Mouse (Mus musculus): ENCODE results near the gene Noc3l. TPM values are rescaled to one million over a fixed set of nuclear protein-coding genes. Genes with fewer than 3 reads are reported as not detected.

The Noc3l gene
- 8.0 and 8.2 TPM in 2 replicates for polyA plus RNA-seq (2015; fragmentation: Nextera tagmentation; extraction: Ambion mirVana)

GRCm38 (mm10) chr19:38818766-38819426, at the start of gene Noc3l:
Gene Noc3l (minus strand): TSS chr19:38819237.
- Histone ChIP-seq H3K36me3 (peaks cover 26% of the 10 kb centered on the region), H3K27me3 (no peaks in the 10 kb centered on the region), H3K4me3 (replicated peaks) (peak within 1 kb of the TSS; percentile 89), H3K4me2 (peak within 1 kb of the TSS; percentile 79), H3K9ac (peak within 1 kb of the TSS; percentile 72), H3K4me1 (peaks cover 15% of the 10 kb centered on the region), H3K9me3 (replicated peaks) (no peaks in the 10 kb centered on the region), H3K27ac (peak within 1 kb of the TSS; percentile 73)
- under 1% methylated on average over 38 of the region's 38 CpGs for WGBS
- ATAC-seq (replicated peaks; ENCODE audit: low FRiP score), result peak; percentile 97

DNA sequence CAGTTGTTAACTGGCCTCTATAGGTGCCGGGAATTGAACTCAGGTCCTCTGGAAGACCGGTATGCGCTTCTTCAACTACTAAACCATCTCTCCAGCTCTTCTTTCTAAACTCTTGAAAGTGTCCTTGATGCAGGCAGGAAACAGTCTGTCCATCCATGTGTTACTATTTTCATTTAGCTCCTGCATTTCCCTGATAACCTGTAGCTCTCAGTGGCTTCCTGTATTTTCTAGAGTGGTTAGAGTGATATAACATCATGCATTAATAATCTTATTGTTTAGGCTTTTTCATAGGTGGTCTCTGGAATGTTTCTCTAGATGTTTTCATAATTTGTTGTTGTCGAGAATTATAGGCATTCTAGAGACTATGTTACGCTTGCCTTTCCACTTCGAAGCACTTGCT, 43.5 kb upstream of the Noc3l start:
- Histone ChIP-seq H3K4me2 (no peak overlapping the region), H3K9me3 (replicated peaks) (no peaks in the 10 kb centered on the region), H3K27ac (no peak overlapping the region), H3K9ac (no peak overlapping the region), H3K36me3 (no peaks in the 10 kb centered on the region), H3K4me1 (no peaks in the 10 kb centered on the region), H3K4me3 (replicated peaks) (no peak overlapping the region), H3K27me3 (no peaks in the 10 kb centered on the region)
- ATAC-seq (replicated peaks; ENCODE audit: low FRiP score), result no peak
- 94% methylated on average over 6 of the region's 6 CpGs for WGBS

- H3K9me3 ChIP-seq (replicated peaks), result no peaks in the 10 kb centered on the region
- no peaks in the 10 kb centered on the region for H3K36me3 ChIP-seq
- no peak for ATAC-seq (replicated peaks; ENCODE audit: low FRiP score)
- no peak overlapping the region for H3K4me2 ChIP-seq
- no peaks in the 10 kb centered on the region for H3K4me1 ChIP-seq
- H3K9ac ChIP-seq, result no peak overlapping the region
- no peak overlapping the region for H3K4me3 ChIP-seq (replicated peaks)
- no peaks in the 10 kb centered on the region for H3K27me3 ChIP-seq
- 95% methylated on average over 3 of the region's 3 CpGs for WGBS
- H3K27ac ChIP-seq, result no peak overlapping the region
These were observed 39.2 kb upstream of the Noc3l start for GRCm38 (mm10) chr19:38858224-38858623.

DNA sequence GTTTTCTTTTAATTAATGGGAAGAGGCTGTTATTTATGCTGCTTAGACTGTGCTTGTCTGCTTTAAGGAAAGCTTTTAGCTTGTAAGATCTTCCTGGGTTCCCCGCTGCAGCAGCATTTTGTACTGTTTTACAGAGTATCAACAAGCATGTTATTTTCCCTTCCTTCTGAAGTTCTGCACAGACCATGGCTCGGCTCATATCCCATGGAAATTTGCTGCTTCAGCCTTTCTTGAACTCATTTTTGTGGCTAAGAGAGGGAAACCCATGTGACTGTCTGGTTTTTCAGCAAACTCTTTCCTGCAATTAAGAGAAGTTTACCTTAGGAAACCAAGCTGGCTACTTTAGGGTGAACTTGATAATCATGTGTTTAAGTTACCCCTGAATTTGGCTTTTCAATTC, 27.3 kb upstream of the Noc3l start:
- Histone ChIP-seq H3K36me3 (no peaks in the 10 kb centered on the region), H3K4me2 (no peak overlapping the region), H3K4me3 (replicated peaks) (no peak overlapping the region), H3K27ac (no peak overlapping the region), H3K9me3 (replicated peaks) (no peaks in the 10 kb centered on the region), H3K9ac (no peak overlapping the region), H3K27me3 (no peaks in the 10 kb centered on the region), H3K4me1 (no peaks in the 10 kb centered on the region)
- WGBS, result 63% methylated on average over 2 of the region's 2 CpGs
- ATAC-seq (replicated peaks; ENCODE audit: low FRiP score), result no peak

GRCm38 (mm10) chr19:38844817-38845216, 25.8 kb upstream of the Noc3l start:
- Histone ChIP-seq H3K27me3 (no peaks in the 10 kb centered on the region), H3K4me2 (no peak overlapping the region), H3K27ac (no peak overlapping the region), H3K36me3 (no peaks in the 10 kb centered on the region), H3K9ac (no peak overlapping the region), H3K9me3 (replicated peaks) (no peaks in the 10 kb centered on the region), H3K4me1 (no peaks in the 10 kb centered on the region), H3K4me3 (replicated peaks) (no peak overlapping the region)
- 82% methylated on average over 5 of the region's 5 CpGs for WGBS
- ATAC-seq (replicated peaks; ENCODE audit: low FRiP score), result no peak

- Histone ChIP-seq H3K9me3 (replicated peaks) (no peaks in the 10 kb centered on the region), H3K4me3 (replicated peaks) (peak overlapping the region; percentile 86), H3K9ac (peak overlapping the region; percentile 85), H3K36me3 (no peaks in the 10 kb centered on the region), H3K27me3 (no peaks in the 10 kb centered on the region), H3K4me2 (peak overlapping the region; percentile 75), H3K27ac (peak overlapping the region; percentile 88), H3K4me1 (peaks cover 11% of the 10 kb centered on the region; the same call in 1 of the 2 replicates)
- peak; percentile 68 for ATAC-seq (replicated peaks; ENCODE audit: low FRiP score)
- WGBS, result under 1% methylated on average over 54 of the region's 54 CpGs
These were observed 18.2 kb upstream of the Noc3l start for GRCm38 (mm10) chr19:38837171-38837641.

DNA sequence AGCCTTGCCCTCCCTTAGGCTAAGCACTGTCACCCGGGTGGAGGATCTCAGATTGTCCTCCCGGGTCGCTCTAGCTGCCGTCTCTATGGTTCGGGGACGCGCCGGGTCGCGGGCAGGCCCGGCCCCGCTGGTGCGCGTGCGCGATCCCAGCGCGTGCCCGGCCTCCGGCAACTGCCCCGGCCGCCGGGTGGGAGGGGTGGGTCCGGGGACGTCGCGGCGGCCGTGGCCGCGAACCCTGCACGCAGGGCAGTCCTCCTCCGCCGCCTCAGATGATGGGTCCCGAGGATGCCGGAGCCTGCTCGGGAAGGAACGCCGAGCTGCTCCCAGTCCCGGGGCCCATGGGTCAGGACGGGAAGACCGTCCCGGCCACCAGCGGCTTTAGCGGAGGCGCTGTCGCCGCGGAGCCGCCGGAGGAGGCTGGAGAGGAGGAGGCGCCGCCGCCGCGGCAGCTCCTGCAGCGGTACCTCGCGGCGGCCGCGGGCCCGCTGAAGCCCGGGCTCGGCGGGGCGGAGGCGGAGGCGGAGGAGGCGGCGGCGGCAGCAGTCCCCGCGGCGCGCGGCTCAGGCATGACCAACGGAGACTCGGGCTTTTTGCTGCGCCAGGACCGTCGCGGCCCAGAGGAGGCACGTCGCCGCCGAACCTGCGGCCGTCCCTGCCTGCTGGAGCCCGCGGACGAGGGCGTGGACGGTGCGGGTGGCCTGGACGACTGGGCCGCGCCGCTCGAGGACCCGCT, 17.6 kb upstream of the Noc3l start, which contains the start of gene Tbc1d12:
TSS of gene Tbc1d12 (plus strand) at position 142 of the 733 bp plus-strand sequence.
- H3K4me1 ChIP-seq, result peaks cover 11% of the 10 kb centered on the region; the same call in 1 of the 2 replicates
- peak; percentile 96 for ATAC-seq (replicated peaks; ENCODE audit: low FRiP score)

GRCm38 (mm10) chr19:38836084-38836437, 17.0 kb upstream of the Noc3l start:
- H3K4me1 ChIP-seq, result peaks cover 11% of the 10 kb centered on the region; the same call in 1 of the 2 replicates
- peak overlapping the region; percentile 86 for H3K4me3 ChIP-seq (replicated peaks)
- 22% methylated on average over 10 of the region's 10 CpGs for WGBS
- no peaks in the 10 kb centered on the region for H3K36me3 ChIP-seq
- H3K27me3 ChIP-seq, result no peaks in the 10 kb centered on the region
- H3K27ac ChIP-seq, result peak overlapping the region; percentile 88
- peak; percentile 3; the same call in 1 of the 2 replicates for ATAC-seq (replicated peaks; ENCODE audit: low FRiP score)
- H3K4me2 ChIP-seq, result peak overlapping the region; percentile 75
- peak overlapping the region; percentile 85 for H3K9ac ChIP-seq
- no peaks in the 10 kb centered on the region for H3K9me3 ChIP-seq (replicated peaks)

More for the DNA sequence above, 17.6 kb upstream of the Noc3l start, which contains the start of gene Tbc1d12:
- H3K4me3 ChIP-seq (replicated peaks), result peak within 1 kb of the TSS; percentile 86
- no peaks in the 10 kb centered on the region for H3K9me3 ChIP-seq (replicated peaks)
- H3K36me3 ChIP-seq, result no peaks in the 10 kb centered on the region
- peak within 1 kb of the TSS; percentile 85 for H3K9ac ChIP-seq
- peak within 1 kb of the TSS; percentile 75 for H3K4me2 ChIP-seq
- H3K27ac ChIP-seq, result peak within 1 kb of the TSS; percentile 88
- no peaks in the 10 kb centered on the region for H3K27me3 ChIP-seq
- WGBS, result under 1% methylated on average over 96 of the region's 101 CpGs

DNA sequence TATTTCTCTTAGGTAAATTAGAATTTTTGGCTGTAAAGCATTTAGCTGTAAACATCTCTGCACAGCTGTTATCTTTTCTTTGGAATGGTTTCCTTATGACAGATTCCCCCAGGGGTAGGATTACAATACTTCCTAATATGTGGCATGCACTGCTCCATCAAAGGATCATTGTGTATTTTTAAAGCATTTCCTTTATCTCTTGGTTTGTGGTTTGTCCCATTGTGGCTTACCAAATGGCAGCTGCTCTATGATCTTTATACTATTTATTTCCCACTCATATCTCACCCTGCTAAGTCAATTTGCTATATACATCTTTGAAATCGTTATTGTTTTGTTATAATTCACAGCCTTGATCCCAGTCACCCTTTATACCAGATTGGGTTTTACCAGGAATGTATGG, 14.2 kb upstream of the Noc3l start:
- no peak overlapping the region for H3K9ac ChIP-seq
- H3K9me3 ChIP-seq (replicated peaks), result no peaks in the 10 kb centered on the region
- peaks cover 10% of the 10 kb centered on the region; the same call in 1 of the 2 replicates for H3K4me1 ChIP-seq
- H3K36me3 ChIP-seq, result no peaks in the 10 kb centered on the region
- WGBS, result 72% methylated on average over 1 of the region's 1 CpGs
- no peak for ATAC-seq (replicated peaks; ENCODE audit: low FRiP score)
- H3K4me3 ChIP-seq (replicated peaks), result no peak overlapping the region
- no peak overlapping the region for H3K27ac ChIP-seq
- H3K4me2 ChIP-seq, result no peak overlapping the region
- H3K27me3 ChIP-seq, result no peaks in the 10 kb centered on the region

GRCm38 (mm10) chr19:38820186-38820804, 1.3 kb upstream of the Noc3l start:
- no peak overlapping the region for H3K4me3 ChIP-seq (replicated peaks)
- H3K9me3 ChIP-seq (replicated peaks), result no peaks in the 10 kb centered on the region
- no peaks in the 10 kb centered on the region for H3K27me3 ChIP-seq
- peaks cover 12% of the 10 kb centered on the region for H3K36me3 ChIP-seq
- ATAC-seq (replicated peaks; ENCODE audit: low FRiP score), result no peak
- no peak overlapping the region for H3K9ac ChIP-seq
- H3K4me1 ChIP-seq, result peaks cover 15% of the 10 kb centered on the region
- H3K4me2 ChIP-seq, result no peak overlapping the region
- 83% methylated on average over 4 of the region's 4 CpGs for WGBS
- no peak overlapping the region for H3K27ac ChIP-seq

GRCm38 (mm10) chr19:38819427-38819802, 378 bp upstream of the Noc3l start:
- H3K9me3 ChIP-seq (replicated peaks), result no peaks in the 10 kb centered on the region
- 13% methylated on average over 16 of the region's 16 CpGs for WGBS
- H3K36me3 ChIP-seq, result peaks cover 21% of the 10 kb centered on the region
- H3K4me3 ChIP-seq (replicated peaks), result peak overlapping the region; percentile 89
- H3K4me2 ChIP-seq, result peak overlapping the region; percentile 79
- H3K27ac ChIP-seq, result peak overlapping the region; percentile 73
- no peaks in the 10 kb centered on the region for H3K27me3 ChIP-seq
- ATAC-seq (replicated peaks; ENCODE audit: low FRiP score), result peak; percentile 72
- H3K9ac ChIP-seq, result peak overlapping the region; percentile 72
- peaks cover 15% of the 10 kb centered on the region for H3K4me1 ChIP-seq

DNA sequence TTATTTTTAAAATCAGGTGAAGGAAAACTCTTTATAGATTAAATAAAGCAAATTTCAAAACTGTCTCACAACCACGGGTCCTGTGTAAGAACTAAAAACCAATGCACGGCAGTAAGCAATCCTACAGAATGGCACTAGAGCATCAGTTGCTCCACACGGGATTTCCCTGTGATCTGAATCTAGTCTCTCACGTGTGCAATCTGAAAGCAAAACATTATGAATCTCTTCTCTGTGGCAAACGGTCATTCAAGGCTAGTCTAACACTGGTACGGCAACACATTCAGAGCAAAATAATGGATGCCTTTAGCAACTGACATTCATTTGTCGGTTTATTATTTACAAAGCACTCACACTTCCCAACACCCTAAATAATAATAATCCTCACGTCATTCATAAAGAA, 846 bp downstream of the Noc3l start:
- peaks cover 15% of the 10 kb centered on the region for H3K4me1 ChIP-seq
- WGBS, result 31% methylated on average over 8 of the region's 8 CpGs
- H3K27ac ChIP-seq, result no peak overlapping the region
- H3K36me3 ChIP-seq, result peaks cover 32% of the 10 kb centered on the region
- peak overlapping the region; percentile 89 for H3K4me3 ChIP-seq (replicated peaks)
- H3K27me3 ChIP-seq, result no peaks in the 10 kb centered on the region
- H3K9ac ChIP-seq, result peak overlapping the region; percentile 72
- H3K4me2 ChIP-seq, result peak overlapping the region; percentile 79
- ATAC-seq (replicated peaks; ENCODE audit: low FRiP score), result no peak
- H3K9me3 ChIP-seq (replicated peaks), result no peaks in the 10 kb centered on the region

All from kidney, embryonic 15.5 days (tissue).